Mouse (Mus musculus) hindlimb bud, embryonic 11.5 days (tissue): ENCODE results near the gene Ubap2l.

Source experiments
- DNase-seq: peaks from one replicate; pipeline ENCODE4 v3.0.0-alpha.2; 2012; ENCODE audit warnings: low read depth, low spot score; ENCODE audit errors: extremely low spot score

Ubap2l gene

GRCm38 (mm10) chr3:90052351-90053241, at the start of gene Ubap2l:
Gene Ubap2l, minus strand, starts transcription at chr3:90052628.
- peak; percentile 98 for DNase-seq

- no peak for DNase-seq
Measured at GRCm38 (mm10) chr3:90101673-90102072, 49.2 kb upstream of the Ubap2l start.

GRCm38 (mm10) chr3:90101010-90101409, 48.6 kb upstream of the Ubap2l start:
- DNase-seq, result no peak

- no peak for DNase-seq
Measured at GRCm38 (mm10) chr3:90097928-90098327, 45.5 kb upstream of the Ubap2l start.

GRCm38 (mm10) chr3:90094453-90094852, 42.0 kb upstream of the Ubap2l start:
- DNase-seq, result no peak

GRCm38 (mm10) chr3:90090892-90091291, 38.5 kb upstream of the Ubap2l start:
- no peak for DNase-seq

GRCm38 (mm10) chr3:90088617-90089016, 36.2 kb upstream of the Ubap2l start:
- DNase-seq, result no peak

- no peak for DNase-seq
Measured at GRCm38 (mm10) chr3:90086068-90086467, 33.6 kb upstream of the Ubap2l start.

GRCm38 (mm10) chr3:90085281-90085680, 32.9 kb upstream of the Ubap2l start:
- no peak for DNase-seq

GRCm38 (mm10) chr3:90084790-90085189, 32.4 kb upstream of the Ubap2l start:
- DNase-seq, result no peak

- DNase-seq, result no peak
Measured at GRCm38 (mm10) chr3:90083698-90084324, 31.4 kb upstream of the Ubap2l start.

- no peak for DNase-seq
Measured at GRCm38 (mm10) chr3:90083034-90083433, 30.6 kb upstream of the Ubap2l start.

GRCm38 (mm10) chr3:90081365-90082240, 29.2 kb upstream of the Ubap2l start:
- no peak for DNase-seq

GRCm38 (mm10) chr3:90080498-90080863, 28.1 kb upstream of the Ubap2l start:
- DNase-seq, result no peak

GRCm38 (mm10) chr3:90079763-90080497, 27.5 kb upstream of the Ubap2l start:
- DNase-seq, result peak; percentile 46

GRCm38 (mm10) chr3:90079133-90079762, 26.8 kb upstream of the Ubap2l start:
- peak; percentile 82 for DNase-seq

GRCm38 (mm10) chr3:90078224-90078623, 25.8 kb upstream of the Ubap2l start:
- DNase-seq, result no peak

- peak; percentile 97 for DNase-seq
Measured at GRCm38 (mm10) chr3:90076921-90077716, 24.7 kb upstream of the Ubap2l start.

GRCm38 (mm10) chr3:90072294-90072693, 19.9 kb upstream of the Ubap2l start, which contains the start of gene Tpm3:
Gene Tpm3, plus strand, starts transcription at chr3:90072649.
- no peak for DNase-seq
